Mouse (Mus musculus) MEL-GATA-1-ER (cell line): Measurements from ENCODE around the gene Tmem270.
A peak's percentile ranks its signal among the peaks of the same experiment; 100 is the strongest.
"Not testable (repeated sequence)": the region's sequence is repeated elsewhere in the genome, so short reads cannot be mapped to it uniquely, and the experiment has no call there.

Experiments used
- DNase-seq: peaks from one replicate; pipeline ENCODE4 v3.0.0-alpha.2; 2012; ENCODE audit warnings: low read depth; ENCODE audit errors: extremely low read depth

The Tmem270 gene

GRCm38 (mm10) chr5:134906633-134907032, at the start of gene Tmem270:
Gene Tmem270 (minus strand): TSS chr5:134906733.
- no peak for DNase-seq

- DNase-seq: no peak
Observed at GRCm38 (mm10) chr5:134955491-134955890, 49.0 kb upstream of the Tmem270 start.

DNA sequence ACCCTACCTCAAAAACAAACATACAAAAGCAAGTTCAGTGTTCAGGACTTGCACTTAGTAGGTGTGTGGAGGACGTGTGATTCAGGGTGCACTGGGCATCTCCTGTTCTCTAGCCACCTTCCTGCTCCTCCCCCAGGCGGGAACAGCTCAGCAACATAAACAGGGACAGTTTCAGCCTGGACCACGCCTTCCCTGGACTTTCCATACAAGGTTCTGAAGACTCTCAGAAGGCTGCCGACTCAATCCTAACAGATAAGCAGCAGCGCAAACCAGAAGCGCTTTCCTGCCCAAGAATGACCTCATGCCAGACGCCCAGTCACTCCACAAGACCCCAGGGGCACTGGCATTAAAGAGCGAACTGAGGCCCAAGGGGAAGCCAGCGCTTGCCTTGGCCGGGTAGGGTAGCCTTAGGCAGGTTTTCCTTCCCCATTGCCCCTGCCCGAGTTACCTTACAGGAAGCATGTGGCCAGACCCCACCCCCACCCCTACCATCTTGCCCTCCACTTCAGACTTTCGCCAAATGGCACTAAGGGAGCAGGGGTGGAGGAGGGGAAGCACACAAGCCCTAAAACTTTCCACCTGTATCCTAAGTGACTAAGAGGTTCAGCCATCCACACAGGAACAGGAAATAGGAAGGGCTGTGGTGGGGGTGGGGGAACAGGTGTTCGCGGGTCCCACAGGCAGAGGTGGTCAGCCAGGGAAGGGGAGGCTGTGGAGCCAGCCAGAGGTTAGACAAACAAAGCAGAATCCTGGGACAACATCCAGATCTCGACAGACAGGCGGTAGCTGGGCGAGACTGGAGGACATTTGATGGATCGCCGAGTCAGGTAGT, 44.7 kb upstream of the Tmem270 start:
- no peak for DNase-seq

- no peak for DNase-seq
Observed at GRCm38 (mm10) chr5:134948085-134948439, 41.5 kb upstream of the Tmem270 start.

DNA sequence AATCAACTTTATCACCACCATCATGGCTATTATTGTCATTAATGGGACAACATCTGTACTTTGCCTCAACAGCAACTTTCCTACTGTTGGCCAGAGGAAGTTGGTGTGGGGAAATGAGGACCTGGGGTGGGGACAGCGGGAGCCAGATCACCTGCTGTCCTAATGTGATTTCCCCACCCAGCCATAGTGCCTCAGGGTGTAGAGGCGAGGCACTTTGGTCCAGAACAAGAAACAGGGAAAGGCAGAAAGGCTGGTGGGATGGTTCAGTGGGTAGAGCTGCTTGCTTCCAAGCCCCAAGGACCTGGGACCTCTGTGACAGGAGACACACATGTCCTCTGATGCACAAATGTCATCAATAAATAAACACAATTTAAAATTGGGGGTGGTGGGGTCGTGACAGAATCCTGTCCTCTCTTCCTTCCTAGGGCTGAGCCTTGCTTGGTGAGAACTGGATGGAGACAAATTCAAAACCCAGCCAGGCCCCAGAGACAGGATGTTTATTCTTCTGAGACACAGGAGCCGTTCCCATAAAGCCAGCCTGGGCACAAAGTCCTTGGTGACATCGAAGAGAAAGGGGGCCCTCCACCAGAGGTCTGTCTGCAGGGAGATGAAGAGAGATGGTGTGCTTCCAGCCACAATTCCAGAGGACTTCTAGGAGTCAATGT, 41.0 kb upstream of the Tmem270 start:
- no peak for DNase-seq

DNA sequence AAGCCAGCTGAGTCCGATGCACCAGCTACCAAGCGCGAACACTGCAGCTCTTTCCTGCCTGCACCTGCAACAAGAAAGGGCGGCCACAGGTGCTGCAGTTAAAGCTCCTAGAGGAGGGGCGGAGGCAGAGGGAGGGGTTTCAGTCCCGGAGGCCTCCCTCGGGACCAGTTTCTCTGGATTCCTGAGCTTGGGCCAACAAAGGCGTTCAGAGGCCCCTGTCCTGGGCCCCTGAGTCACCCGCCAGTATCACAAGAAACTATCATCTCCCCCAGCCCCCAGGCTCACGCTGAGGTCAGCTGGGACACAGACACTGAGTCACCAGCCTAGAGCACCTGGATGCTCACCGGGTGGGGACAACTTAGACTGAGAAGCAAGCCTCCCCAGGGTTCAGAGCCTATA, 40.3 kb upstream of the Tmem270 start, which contains the start of gene Cldn4:
Cldn4 (minus strand) TSS at position 78 of the 399 bp plus-strand sequence.
- no peak for DNase-seq

DNA sequence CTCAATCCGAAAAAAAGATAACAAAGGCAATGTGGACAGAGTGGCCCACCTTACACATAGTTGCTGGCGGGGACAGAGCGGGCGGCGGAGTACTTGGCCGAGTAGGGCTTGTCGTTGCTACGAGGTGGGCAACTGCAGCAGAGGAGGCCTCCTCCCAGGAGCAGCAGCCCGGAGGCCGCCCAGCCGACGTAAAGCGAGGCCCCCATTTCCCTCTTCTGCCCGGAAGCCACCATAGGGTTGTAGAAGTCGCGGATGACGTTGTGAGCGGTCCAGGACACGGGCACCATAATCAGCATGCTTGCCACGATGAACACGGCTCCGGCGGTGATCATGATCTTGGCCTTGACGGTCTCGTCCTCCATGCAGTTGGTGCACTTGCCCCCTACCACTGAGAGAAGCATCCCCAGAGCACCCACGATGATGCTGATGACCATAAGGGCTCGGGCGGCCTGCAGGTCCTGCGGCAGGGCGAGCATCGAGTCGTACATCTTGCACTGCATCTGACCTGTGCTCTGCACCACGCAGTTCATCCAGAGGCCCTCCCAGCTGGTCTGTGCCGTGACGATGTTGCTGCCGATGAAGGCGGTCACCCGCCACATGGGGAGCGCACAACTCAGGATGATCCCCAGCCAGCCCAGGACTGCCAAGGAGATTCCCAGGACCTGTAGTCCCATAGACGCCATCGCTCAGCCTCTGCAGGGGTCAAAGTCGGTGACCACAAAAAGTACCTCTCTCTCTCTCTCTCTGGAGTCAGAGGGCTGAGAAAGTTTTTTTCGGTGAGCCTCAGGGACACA, 39.7 kb upstream of the Tmem270 start:
- DNase-seq: no peak

DNA sequence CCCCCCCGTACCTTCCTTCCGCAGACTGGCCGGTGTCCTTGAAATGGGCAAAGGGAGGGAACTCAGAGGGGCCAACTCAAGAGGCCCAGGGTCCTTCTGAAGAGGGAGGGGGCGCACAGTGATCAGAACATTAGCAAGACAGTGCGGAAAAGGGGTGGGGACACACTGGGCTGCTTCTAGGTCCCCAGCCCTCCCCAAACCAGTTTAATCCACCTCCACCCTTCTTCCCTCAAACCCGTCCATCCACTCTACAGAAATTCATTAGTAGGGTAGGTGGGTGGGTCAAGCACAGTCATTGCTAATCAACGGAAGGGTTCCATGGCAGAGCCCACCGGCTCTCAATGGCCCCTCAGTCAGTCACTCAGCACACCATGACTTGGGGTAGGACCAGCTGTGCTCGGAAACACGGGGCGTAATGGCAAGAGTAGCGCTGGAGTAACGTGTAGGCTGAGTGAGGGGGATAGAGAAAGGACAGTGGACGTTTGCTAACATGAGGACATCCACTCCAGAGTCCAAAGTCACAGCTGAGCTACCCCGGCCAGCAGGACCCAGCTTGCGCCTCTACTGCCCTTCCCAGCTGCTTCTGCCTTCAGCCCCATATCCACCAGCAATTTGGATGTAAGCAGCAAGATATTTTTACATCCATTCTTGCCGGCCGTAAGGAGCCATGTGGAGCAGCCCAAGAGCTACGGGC, 38.9 kb upstream of the Tmem270 start:
- no peak for DNase-seq

DNA sequence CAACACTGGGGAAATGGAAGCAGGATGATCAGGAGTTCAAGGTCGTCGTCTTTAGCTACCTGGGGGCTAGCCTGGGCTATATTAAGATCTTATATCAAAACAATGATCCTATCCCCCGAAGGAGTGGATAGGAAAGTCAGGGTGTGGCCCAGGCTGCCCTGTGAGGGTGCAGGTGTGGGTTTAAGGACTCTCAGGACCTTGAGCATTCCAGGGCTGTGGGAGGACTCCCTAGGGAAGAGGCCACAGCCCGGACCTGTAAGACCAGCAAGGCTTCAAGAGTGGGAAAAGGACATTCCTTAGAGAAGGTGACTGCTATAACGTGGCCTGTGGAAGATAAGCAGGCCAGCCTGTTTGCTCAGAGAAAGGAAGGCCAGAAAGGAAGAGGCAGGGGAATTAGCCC, 37.6 kb upstream of the Tmem270 start:
- DNase-seq: no peak

DNA sequence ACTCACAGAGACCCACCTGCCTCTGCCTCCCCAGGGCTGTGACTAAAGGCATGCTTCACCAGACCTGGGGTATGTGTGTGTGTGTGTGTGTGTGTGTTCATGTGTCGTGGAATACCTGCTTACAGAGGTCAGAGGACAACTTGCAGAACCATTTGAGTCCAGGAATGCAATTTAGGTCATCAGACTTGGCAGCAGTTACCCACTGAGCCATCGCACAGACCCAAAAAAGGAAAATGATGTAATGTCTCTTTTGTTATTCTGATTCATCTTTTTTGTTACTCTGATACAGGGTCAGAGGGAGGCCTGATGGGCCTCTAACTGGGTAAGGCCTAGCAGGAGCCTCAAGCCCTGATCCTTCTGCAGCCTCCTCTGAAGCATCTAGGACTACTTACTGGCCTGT, 36.2 kb upstream of the Tmem270 start:
- DNase-seq: no peak

DNA sequence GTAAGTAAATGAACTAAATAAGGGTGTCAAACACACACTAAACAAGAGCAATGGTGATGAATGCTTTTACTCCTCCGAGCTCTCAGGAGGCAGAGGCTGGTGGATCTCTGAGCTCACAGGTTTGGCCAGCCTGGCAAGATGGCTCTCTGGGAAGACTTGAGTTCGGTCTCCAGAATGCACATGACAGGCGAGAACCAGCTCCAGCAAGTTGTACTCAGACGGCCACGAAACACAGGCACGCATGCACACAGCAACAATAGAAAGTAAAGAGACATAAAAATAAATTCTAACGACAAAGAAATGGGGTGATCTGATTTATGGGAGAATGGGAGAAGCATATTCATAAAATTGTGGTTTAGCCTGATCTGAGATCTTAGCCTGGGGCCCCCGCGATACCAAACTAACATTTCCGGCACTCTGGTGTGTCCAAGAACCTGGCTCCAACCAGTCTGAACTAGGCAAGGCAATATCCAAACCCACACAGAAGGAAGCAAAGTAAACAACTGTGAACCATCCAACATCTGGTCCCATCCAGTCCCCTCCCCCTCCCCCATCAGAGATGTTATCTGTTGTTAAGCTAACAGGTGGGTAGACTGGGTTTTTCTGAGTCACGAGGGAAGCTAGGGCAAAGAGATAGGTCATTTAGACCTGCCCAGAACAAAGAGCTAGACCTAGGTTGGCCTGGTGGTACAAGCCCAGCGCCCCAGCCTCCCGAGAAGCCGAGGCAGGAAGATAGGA, 35.1 kb upstream of the Tmem270 start:
- DNase-seq: no peak

GRCm38 (mm10) chr5:134939554-134939953, 33.0 kb upstream of the Tmem270 start:
- not testable (repeated sequence) for DNase-seq

DNA sequence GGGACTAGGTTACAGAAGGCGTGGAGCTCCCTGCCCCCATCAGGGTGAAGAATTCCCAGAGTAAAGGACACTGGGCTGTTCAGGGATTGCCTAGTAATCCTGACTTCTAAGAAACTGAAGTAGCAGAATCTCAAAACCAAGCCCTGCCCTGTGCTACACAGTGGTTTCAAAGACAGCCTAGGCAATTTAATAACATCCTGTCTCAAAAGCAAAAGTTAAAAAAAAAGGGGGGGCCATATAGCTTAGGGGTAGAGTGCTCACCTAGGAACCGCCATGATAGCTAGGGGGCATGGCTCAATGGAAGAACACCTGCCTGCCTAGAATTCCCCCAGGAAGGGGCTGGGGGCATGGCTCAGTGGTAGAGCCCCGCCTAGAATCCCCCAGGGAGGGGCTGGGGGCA, 32.5 kb upstream of the Tmem270 start:
- no peak for DNase-seq

GRCm38 (mm10) chr5:134936626-134937185, 30.2 kb upstream of the Tmem270 start:
- DNase-seq: no peak

GRCm38 (mm10) chr5:134936051-134936450, 29.5 kb upstream of the Tmem270 start:
- no peak for DNase-seq

DNA sequence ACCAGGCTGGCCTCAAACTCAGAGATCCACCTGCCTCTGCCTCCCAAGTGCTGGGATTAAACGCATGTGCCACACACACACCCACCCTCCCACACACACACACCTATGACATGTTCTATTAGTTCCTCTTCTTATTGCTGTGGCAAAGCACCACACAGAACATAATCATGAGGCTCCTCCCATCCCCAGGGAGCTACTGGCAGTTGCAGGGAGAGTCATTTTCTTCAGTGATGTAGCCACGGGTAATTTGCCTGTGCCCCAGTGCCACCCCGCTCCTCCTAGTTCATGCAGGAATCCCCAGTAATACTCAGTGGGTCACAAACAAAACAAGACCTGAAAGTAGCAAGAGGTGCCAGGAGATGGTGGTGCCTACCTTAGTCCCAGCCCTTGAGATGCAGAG, 28.1 kb upstream of the Tmem270 start:
- no peak for DNase-seq

- not testable (repeated sequence) for DNase-seq
Observed at GRCm38 (mm10) chr5:134933686-134934085, 27.2 kb upstream of the Tmem270 start.

- DNase-seq: no peak
Observed at GRCm38 (mm10) chr5:134933281-134933680, 26.7 kb upstream of the Tmem270 start.

GRCm38 (mm10) chr5:134932903-134933276, 26.4 kb upstream of the Tmem270 start:
- peak; percentile 84 for DNase-seq

GRCm38 (mm10) chr5:134932179-134932902, 25.8 kb upstream of the Tmem270 start, which contains the start of gene Mettl27:
Gene Mettl27 (plus strand): TSS chr5:134932368.
- peak; percentile 85 for DNase-seq
